Mouse (Mus musculus) lung, embryonic 14.5 days (tissue): Measurements from ENCODE around the gene Gars. TPM values are rescaled to one million over a fixed set of nuclear protein-coding genes. Genes with fewer than 3 reads are reported as not detected.
A peak's percentile ranks its signal among the peaks of the same experiment; 100 is the strongest.

Experiments used
- ATAC-seq: fragments of 200-750 bp; cut with Nextera tagmentation; 2 replicates; pipeline ENCODE4 v1.8.0; 2017; ENCODE audit warnings: mild to moderate bottlenecking, moderate TSS enrichment, moderate library complexity; ENCODE audit not compliant: insufficient read depth
- DNase-seq: peaks from one replicate; pipeline ENCODE4 v3.0.0-alpha.2; 2015
- H3K27ac ChIP-seq: fragments of 300-500 bp; sonication (generic); 2 replicates; pipeline ENCODE4 v1.5.1; 2014; ENCODE audit warnings: low read depth, mild to moderate bottlenecking, moderate library complexity
- H3K27me3 ChIP-seq: fragments of 300-500 bp; sonication (generic); 2 replicates; pipeline ENCODE4 v1.6.1; 2014; ENCODE audit warnings: low read length, control low read depth; ENCODE audit not compliant: insufficient read depth
- H3K36me3 ChIP-seq: fragments of 300-500 bp; sonication (generic); 2 replicates; pipeline ENCODE4 v1.6.1; 2014; ENCODE audit warnings: control low read depth; ENCODE audit not compliant: insufficient read depth
- H3K4me1 ChIP-seq: fragments of 300-500 bp; sonication (generic); 2 replicates; pipeline ENCODE4 v1.6.1; 2014; ENCODE audit warnings: antibody characterized with exemption, control low read depth; ENCODE audit not compliant: insufficient read depth
- H3K4me2 ChIP-seq: fragments of 300-500 bp; sonication (generic); 2 replicates; pipeline ENCODE4 v1.6.1; 2014; ENCODE audit warnings: mild to moderate bottlenecking
- H3K4me3 ChIP-seq: fragments of 300-500 bp; sonication (generic); 2 replicates; pipeline ENCODE4 v1.5.1; 2014; ENCODE audit warnings: low read depth, low read length
- H3K9ac ChIP-seq: fragments of 300-500 bp; sonication (generic); 2 replicates; pipeline ENCODE4 v1.6.1; 2014
- H3K9me3 ChIP-seq: fragments of 300-500 bp; sonication (generic); 2 replicates; pipeline ENCODE4 v1.6.1; 2016; ENCODE audit warnings: low read depth, low read length, control low read depth
- CTCF ChIP-seq: IDR thresholded peaks from 2 replicates; pipeline ENCODE4 v1.5.1; 2016; ENCODE audit warnings: antibody characterized with exemption, low read depth
- WGBS: fragments of 180-500 bp; shearing (Covaris S2); extraction: QIAGEN DNeasy Blood & Tissue Kit; methylation state at CpG from one replicate; pipeline ENCODE4 v1.1.7; 2014; 5-methylcytosine and 5-hydroxymethylcytosine counted together
- polyA plus RNA-seq: library from polyadenylated mRNA; unstranded; fragments of >200 nt; fragmentation: Nextera tagmentation; extraction: Ambion mirVana; gene quantifications from 2 replicates; pipeline ENCODE4 v1.2.1, GENCODE M21; 2014

The Gars gene
- polyA plus RNA-seq, 1 experiment from 2014 or later: 153 TPM

DNA sequence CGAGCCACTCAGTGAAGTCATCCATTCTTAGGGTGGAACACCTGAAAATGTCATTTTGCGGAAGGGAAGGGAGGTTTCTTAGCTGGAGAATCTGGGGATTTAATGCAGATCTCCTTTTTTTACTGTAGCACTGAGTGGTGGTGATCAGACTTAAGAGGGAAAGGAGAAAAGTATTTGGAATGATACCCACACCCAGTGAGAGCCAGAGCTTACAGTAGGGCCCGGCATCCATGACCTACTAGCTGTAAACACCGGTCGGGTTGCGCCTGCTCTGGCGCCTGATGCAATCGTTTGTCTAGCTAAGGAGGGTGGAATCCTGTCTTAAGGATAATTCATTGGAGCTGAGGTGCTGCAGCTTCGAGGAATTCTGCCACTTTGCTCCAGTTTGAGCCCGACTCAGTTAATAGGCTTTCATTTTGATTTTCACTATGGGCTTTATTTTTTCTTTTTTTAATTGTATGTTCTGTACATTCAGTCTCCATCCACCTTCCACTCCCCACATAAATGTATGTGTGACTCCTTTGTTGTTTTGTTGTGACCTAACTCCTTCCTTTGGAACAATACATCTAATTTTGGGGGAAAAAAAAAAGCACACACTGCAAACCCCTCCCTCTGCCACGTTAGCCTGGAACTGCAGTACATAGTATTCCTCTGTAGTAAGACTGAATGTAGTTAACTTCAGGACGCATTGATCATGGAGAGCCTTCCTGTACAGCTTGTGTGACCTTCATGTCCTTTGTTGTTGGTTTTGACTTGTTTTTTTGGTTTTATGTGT, 1.1 kb downstream of the Gars start:
- H3K9me3 ChIP-seq: no peaks in the 10 kb centered on the region
- H3K27me3 ChIP-seq: no peaks in the 10 kb centered on the region
- DNase-seq: peak; percentile 44
- no peak for TF ChIP-seq CTCF
- H3K9ac ChIP-seq: peak overlapping the region; percentile 90
- WGBS: 3% methylated on average over 12 of the region's 12 CpGs
- peak overlapping the region; percentile 90 for H3K27ac ChIP-seq
- no peaks in the 10 kb centered on the region for H3K4me1 ChIP-seq
- peak overlapping the region; percentile 69 for H3K4me2 ChIP-seq
- peak; percentile 42; the same call in 1 of the 2 replicates for ATAC-seq
- no peaks in the 10 kb centered on the region for H3K36me3 ChIP-seq
- peak overlapping the region; percentile 85 for H3K4me3 ChIP-seq

DNA sequence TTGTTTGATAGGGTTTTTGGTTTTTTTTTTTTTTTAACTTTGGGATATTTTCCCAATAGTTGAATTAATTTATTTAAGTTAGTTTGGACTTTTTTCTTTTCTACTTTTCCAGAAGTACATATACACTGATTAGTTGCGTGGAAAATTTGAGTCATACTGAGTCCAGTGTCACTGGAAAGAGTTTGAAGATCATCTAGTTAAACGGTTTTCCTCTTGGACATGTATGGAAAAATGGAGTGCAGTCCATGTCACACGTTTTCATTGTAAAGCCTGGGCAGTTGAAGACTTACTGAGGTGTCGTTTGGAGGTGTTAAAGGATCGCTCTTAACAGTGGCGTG, 1.6 kb downstream of the Gars start:
- peak overlapping the region; percentile 85; the same call in 1 of the 2 replicates for H3K4me3 ChIP-seq
- WGBS: 70% methylated on average over 6 of the region's 6 CpGs
- no peak for DNase-seq
- H3K27ac ChIP-seq: no peak overlapping the region
- H3K4me1 ChIP-seq: no peaks in the 10 kb centered on the region
- no peak for TF ChIP-seq CTCF
- no peak for ATAC-seq
- no peaks in the 10 kb centered on the region for H3K27me3 ChIP-seq
- no peaks in the 10 kb centered on the region for H3K9me3 ChIP-seq
- peak overlapping the region; percentile 69 for H3K4me2 ChIP-seq
- H3K9ac ChIP-seq: no peak overlapping the region
- H3K36me3 ChIP-seq: no peaks in the 10 kb centered on the region

DNA sequence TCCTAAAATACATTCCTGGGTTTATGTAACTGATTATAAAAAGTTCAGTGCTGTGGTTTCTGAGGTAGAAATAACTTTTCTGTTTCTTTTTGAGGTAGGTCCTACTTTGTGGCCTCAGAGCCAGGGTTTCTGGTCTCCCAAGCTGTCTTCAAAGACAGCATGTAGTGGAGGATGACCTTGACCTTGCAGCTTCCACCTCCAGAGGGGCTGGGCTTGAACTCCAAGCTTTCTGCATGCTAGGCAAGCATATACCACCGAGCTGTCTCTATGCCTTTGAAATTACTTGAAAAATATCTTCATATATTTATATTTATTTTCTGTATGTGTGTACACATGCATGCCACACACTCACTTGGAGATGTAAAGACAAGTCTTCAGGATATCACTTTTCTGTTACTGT, 2.2 kb downstream of the Gars start:
- Histone ChIP-seq H3K27me3 (no peaks in the 10 kb centered on the region), H3K4me3 (no peak overlapping the region), H3K9ac (no peak overlapping the region), H3K4me1 (no peaks in the 10 kb centered on the region), H3K9me3 (no peaks in the 10 kb centered on the region), H3K4me2 (no peak overlapping the region), H3K27ac (no peak overlapping the region), H3K36me3 (no peaks in the 10 kb centered on the region)
- no peak for TF ChIP-seq CTCF
- DNase-seq: no peak
- no peak for ATAC-seq
- WGBS: 44% methylated on average over 1 of the region's 1 CpGs

GRCm38 (mm10) chr6:55043206-55043605, 5.4 kb downstream of the Gars start:
- no peaks in the 10 kb centered on the region for H3K27me3 ChIP-seq
- no peak overlapping the region for H3K4me2 ChIP-seq
- H3K27ac ChIP-seq: no peak overlapping the region
- ATAC-seq (no peak), DNase-seq (no peak)
- H3K9ac ChIP-seq: no peak overlapping the region
- no peaks in the 10 kb centered on the region for H3K4me1 ChIP-seq
- H3K9me3 ChIP-seq: no peaks in the 10 kb centered on the region
- 78% methylated on average over 8 of the region's 8 CpGs for WGBS
- no peak overlapping the region for H3K4me3 ChIP-seq
- H3K36me3 ChIP-seq: peaks cover 13% of the 10 kb centered on the region
- no peak for TF ChIP-seq CTCF

GRCm38 (mm10) chr6:55044542-55044941, 6.7 kb downstream of the Gars start:
- 64% methylated on average over 5 of the region's 5 CpGs for WGBS
- Histone ChIP-seq H3K4me1 (no peaks in the 10 kb centered on the region), H3K27me3 (no peaks in the 10 kb centered on the region), H3K4me2 (no peak overlapping the region), H3K4me3 (no peak overlapping the region), H3K9ac (no peak overlapping the region), H3K27ac (no peak overlapping the region), H3K36me3 (peaks cover 14% of the 10 kb centered on the region), H3K9me3 (no peaks in the 10 kb centered on the region)
- DNase-seq (no peak), ATAC-seq (no peak)
- no peak for TF ChIP-seq CTCF

DNA sequence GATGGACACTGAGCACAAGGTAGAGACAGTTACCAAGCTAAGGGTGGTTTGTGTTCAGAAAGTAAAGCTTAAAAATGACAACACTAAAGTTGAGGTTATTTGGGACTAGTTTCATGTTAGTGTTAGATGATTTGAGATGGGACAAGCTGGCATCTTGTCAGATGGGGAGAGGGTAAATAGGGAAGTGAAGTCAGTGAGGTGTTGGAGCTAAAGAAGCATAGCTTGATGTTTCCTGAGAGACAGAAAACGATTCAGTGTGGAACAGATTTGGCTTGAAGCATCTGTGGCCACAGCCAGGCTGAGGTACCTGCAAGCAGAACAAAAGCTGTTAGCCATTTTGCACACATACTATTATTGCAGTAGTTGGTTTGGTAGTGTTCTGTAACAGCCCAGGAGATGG, 7.5 kb downstream of the Gars start:
- TF ChIP-seq CTCF: no peak
- DNase-seq (no peak), ATAC-seq (no peak)
- Histone ChIP-seq H3K36me3 (peaks cover 22% of the 10 kb centered on the region), H3K4me3 (no peak overlapping the region), H3K27me3 (no peaks in the 10 kb centered on the region), H3K4me2 (no peak overlapping the region), H3K9ac (no peak overlapping the region), H3K4me1 (no peaks in the 10 kb centered on the region), H3K27ac (no peak overlapping the region), H3K9me3 (no peaks in the 10 kb centered on the region)
- WGBS: 70% methylated on average over 1 of the region's 1 CpGs

GRCm38 (mm10) chr6:55049186-55049585, 11.4 kb downstream of the Gars start:
- ATAC-seq: no peak

More at GRCm38 (mm10) chr6:55049186-55049585, 11.4 kb downstream of the Gars start:
- no peaks in the 10 kb centered on the region for H3K27me3 ChIP-seq
- peaks cover 56% of the 10 kb centered on the region for H3K36me3 ChIP-seq
- H3K9me3 ChIP-seq: no peaks in the 10 kb centered on the region
- no peak overlapping the region for H3K27ac ChIP-seq
- no peak overlapping the region for H3K4me3 ChIP-seq
- WGBS: 95% methylated on average over 10 of the region's 10 CpGs
- no peaks in the 10 kb centered on the region for H3K4me1 ChIP-seq
- no peak overlapping the region for H3K4me2 ChIP-seq
- DNase-seq: no peak
- TF ChIP-seq CTCF: no peak
- H3K9ac ChIP-seq: no peak overlapping the region
